Mouse (Mus musculus) MEL (cell line): ENCODE data around the gene Cobl.

ENCODE experiments used
- BHLHE40 ChIP-seq: IDR thresholded peaks from 2 replicates; pipeline ENCODE4 v1.6.1; 2012; ENCODE audit warnings: low read depth, mild to moderate bottlenecking, inconsistent platforms, low read length, improper control_type of control experiment, borderline replicate concordance
- CTCF ChIP-seq, 3 experiments: IDR thresholded peaks in 2 of 3; conservative IDR thresholded peaks in 1 of 3; 2 replicates each; pipeline ENCODE4 v1.5.1; 2011 to 2012; ENCODE audit warnings: low read length in 3 of 3, low read depth in 2 of 3, mild to moderate bottlenecking in 2 of 3, improper control_type of control experiment in 1 of 3, inconsistent platforms in 1 of 3, mixed read lengths in 1 of 3, moderate library complexity in 1 of 3; ENCODE audit not compliant: control insufficient read depth in 1 of 3, insufficient read depth in 1 of 3, poor library complexity in 1 of 3, severe bottlenecking in 1 of 3
- E2F4 ChIP-seq: IDR thresholded peaks from 2 replicates; pipeline ENCODE4 v1.6.1; 2011; ENCODE audit warnings: low read depth, low read length, improper control_type of control experiment, borderline replicate concordance
- ELF1 ChIP-seq: IDR thresholded peaks from 2 replicates; pipeline ENCODE4 v1.6.1; 2014; ENCODE audit warnings: low read depth, mild to moderate bottlenecking, inconsistent platforms, low read length, improper control_type of control experiment, moderate library complexity
- EP300 ChIP-seq, 2 experiments: IDR thresholded peaks; 2 replicates each; pipeline ENCODE4 v1.6.1; 2011; ENCODE audit warnings: improper control_type of control experiment in 2 of 2, low read length in 2 of 2, low read depth in 1 of 2, mild to moderate bottlenecking in 1 of 2
- GATA1 ChIP-seq: IDR thresholded peaks from 2 replicates; pipeline ENCODE4 v1.6.1; 2011; ENCODE audit warnings: low read depth, low read length, improper control_type of control experiment
- HCFC1 ChIP-seq: IDR thresholded peaks from 2 replicates; pipeline ENCODE4 v1.6.1; 2012; ENCODE audit warnings: low read depth, mild to moderate bottlenecking, inconsistent platforms, low read length, improper control_type of control experiment, moderate library complexity
- NELFE ChIP-seq: IDR thresholded peaks from 2 replicates; pipeline ENCODE4 v1.6.1; 2011; ENCODE audit warnings: low read depth, low read length, improper control_type of control experiment
- NRF1 ChIP-seq: IDR thresholded peaks from 2 replicates; pipeline ENCODE4 v1.6.1; 2014; ENCODE audit warnings: low read depth, mild to moderate bottlenecking, inconsistent platforms, low read length, improper control_type of control experiment, moderate library complexity; ENCODE audit not compliant: poor library complexity, insufficient read depth, severe bottlenecking
- POLR2A ChIP-seq, 2 experiments: IDR thresholded peaks; 2 replicates each; pipeline ENCODE4 v1.6.1; 2011 to 2012; ENCODE audit warnings: low read length in 2 of 2, mild to moderate bottlenecking in 2 of 2, control low read depth in 1 of 2, improper control_type of control experiment in 1 of 2, low read depth in 1 of 2, moderate library complexity in 1 of 2; ENCODE audit not compliant: control insufficient read depth in 1 of 2, insufficient read depth in 1 of 2, poor library complexity in 1 of 2
- RCOR1 ChIP-seq: IDR thresholded peaks from 2 replicates; pipeline ENCODE4 v1.6.1; 2012; ENCODE audit warnings: low read depth, mild to moderate bottlenecking, inconsistent platforms, low read length, improper control_type of control experiment
- SMC3 ChIP-seq: IDR thresholded peaks from 2 replicates; pipeline ENCODE4 v1.6.1; 2011; ENCODE audit warnings: low read depth, low read length, improper control_type of control experiment
- USF1 ChIP-seq: IDR thresholded peaks from 2 replicates; pipeline ENCODE4 v1.6.1; 2014; ENCODE audit warnings: low read depth, mild to moderate bottlenecking, inconsistent platforms, low read length, improper control_type of control experiment, moderate library complexity
- ZC3H11A ChIP-seq: IDR thresholded peaks from 2 replicates; pipeline ENCODE4 v1.6.1; 2012; ENCODE audit warnings: low read depth, mild to moderate bottlenecking, inconsistent platforms, low read length, improper control_type of control experiment

GRCm38 (mm10) chr11:12227343-12227742 lies 237.4 kb downstream of the Cobl start:
- TF ChIP-seq POLR2A (IDR thresholded peaks at IDR 0.05; ENCODE audit: control insufficient read depth in 1 of 2, insufficient read depth in 1 of 2, low read depth in 1 of 2, low read length in 2 of 2, poor library complexity in 1 of 2): no peak
- TF ChIP-seq CTCF (IDR thresholded peaks at IDR 0.05 in 2 of 3, conservative IDR thresholded peaks at IDR 0.05 in 1 of 3; ENCODE audit: control insufficient read depth in 1 of 3, insufficient read depth in 1 of 3, low read depth in 2 of 3, low read length in 3 of 3, poor library complexity in 1 of 3, severe bottlenecking in 1 of 3): no peak
- no peak for TF ChIP-seq EP300 (IDR thresholded peaks at IDR 0.05; ENCODE audit: low read depth in 1 of 2, low read length in 2 of 2)
- TF ChIP-seq RCOR1: no peak
- TF ChIP-seq ZC3H11A: no peak
- no peak for TF ChIP-seq GATA1
- TF ChIP-seq ELF1: no peak
- no peak for TF ChIP-seq HCFC1
- TF ChIP-seq E2F4: no peak
- TF ChIP-seq BHLHE40: no peak
- TF ChIP-seq NELFE: no peak
- no peak for TF ChIP-seq SMC3
- TF ChIP-seq NRF1: no peak
- no peak for TF ChIP-seq USF1
